16 mouse cellular contexts compared by ENCODE assay signal in the genomic region with DNA sequence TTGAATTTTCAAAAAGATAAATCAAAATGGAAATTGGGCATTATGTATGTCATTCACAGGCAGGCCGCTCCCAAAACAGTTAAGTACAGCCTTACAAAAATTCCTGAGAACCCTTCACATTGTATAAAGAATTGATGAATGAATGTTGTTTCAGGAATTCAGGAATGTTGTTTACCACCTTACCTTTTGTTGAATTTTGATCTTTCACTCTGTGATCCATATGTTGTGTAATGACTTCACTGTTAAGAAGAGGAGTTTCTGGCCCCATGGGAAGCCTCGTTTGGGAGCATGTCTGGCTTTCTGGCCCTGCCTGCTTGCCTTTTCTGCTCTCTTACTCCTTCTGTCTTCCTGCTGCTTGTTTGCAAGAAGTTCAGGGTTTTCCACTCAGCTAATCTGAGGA.
"Had no signal": no experiment of that assay in that cellular context is flagged by ENCODE, and none has a peak within 500 bp of the region (broad histone marks: within the 10 kb centered on the region; RNA-seq: fewer than 3 reads in every experiment).

No protein-coding gene starts in this region.

- H3K36me3 ChIP-seq: limb, embryonic 12.5 days; liver, embryonic 13.5 days; lung, embryonic 15.5 days; midbrain, embryonic 15.5 days; neural tube, embryonic 12.5 days had no signal

- H3K4me3 ChIP-seq: left cerebral cortex, adult 2 months; limb, embryonic 12.5 days; liver, embryonic 13.5 days; lung, embryonic 15.5 days; megakaryocyte, embryonic 14.5 days; midbrain, embryonic 15.5 days; neural tube, embryonic 12.5 days had no signal

- H3K9me3 ChIP-seq: limb, embryonic 12.5 days; liver, embryonic 13.5 days; lung, embryonic 15.5 days; megakaryocyte, embryonic 14.5 days; midbrain, embryonic 15.5 days; neural tube, embryonic 12.5 days had no signal

- H3K27ac ChIP-seq: left cerebral cortex, adult 2 months; limb, embryonic 12.5 days; liver, embryonic 13.5 days; lung, embryonic 15.5 days; macrophage; midbrain, embryonic 15.5 days; neural tube, embryonic 12.5 days had no signal

- H3K9ac ChIP-seq: limb, embryonic 12.5 days; liver, embryonic 13.5 days; liver, postnatal 0 days; lung, embryonic 15.5 days; midbrain, embryonic 15.5 days; neural tube, embryonic 12.5 days had no signal

- DNase-seq: kidney, postnatal 14 days; liver; liver, embryonic 13.5 days; liver, postnatal 0 days; lung, postnatal 14 days; right cerebral cortex, postnatal 4 days; spleen, adult 18-20 months; thymus, postnatal 4 days had no signal

- H3K27me3 ChIP-seq: limb, embryonic 12.5 days; liver, embryonic 13.5 days; lung, embryonic 15.5 days; midbrain, embryonic 15.5 days; neural tube, embryonic 12.5 days had no signal

- H3K4me2 ChIP-seq: limb, embryonic 12.5 days; liver, embryonic 13.5 days; lung, embryonic 15.5 days; midbrain, embryonic 11.5 days; midbrain, embryonic 15.5 days; neural tube, embryonic 12.5 days had no signal

- ATAC-seq: liver, postnatal 0 days had no signal
